In the genomic region with DNA sequence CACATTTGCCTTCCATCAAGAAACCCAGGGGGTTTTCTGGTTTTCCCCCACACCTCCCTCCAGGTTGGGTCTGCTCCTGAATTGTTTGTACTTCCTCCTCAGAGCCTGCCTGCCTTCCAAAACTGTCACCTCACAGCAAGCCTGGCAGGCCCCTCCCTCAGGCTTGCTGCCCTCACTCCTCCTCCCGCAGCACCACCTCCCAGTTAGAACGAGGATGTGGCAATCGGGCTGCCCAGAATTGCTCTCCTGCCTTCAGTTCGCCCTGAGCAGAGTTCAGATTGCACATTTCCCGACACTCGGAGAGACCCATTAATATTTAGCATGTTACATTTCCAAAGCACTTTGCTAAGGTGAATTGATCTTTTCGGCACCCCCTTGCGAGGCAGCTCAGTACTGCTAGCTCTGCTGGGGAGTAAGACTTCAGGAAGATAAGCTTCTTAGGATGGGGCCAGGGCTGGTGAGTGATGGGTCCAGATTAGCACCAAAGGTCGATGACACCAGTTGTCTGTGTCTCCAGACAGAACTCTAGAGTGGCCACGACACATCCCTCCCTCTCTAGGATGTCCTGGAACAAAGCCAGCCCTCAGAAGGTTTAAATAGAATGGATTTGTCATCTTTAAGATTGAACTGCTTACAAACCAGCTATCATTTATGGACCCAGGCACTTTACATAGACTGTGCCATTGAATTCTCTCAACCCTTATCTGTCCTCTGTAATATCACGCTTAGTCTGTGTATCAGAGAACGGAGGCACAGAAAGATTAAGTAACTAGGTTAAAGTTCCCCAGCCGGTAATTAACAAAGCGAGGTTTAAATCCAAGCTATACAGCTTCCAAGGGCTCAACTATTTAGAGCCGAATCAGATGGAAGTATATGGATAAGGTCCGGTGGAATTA, we compare ENCODE assay signal across 12 mouse cellular contexts. TPM values are rescaled to one million over a fixed set of nuclear protein-coding genes. Genes with fewer than 3 reads are reported as not detected.
DNase-seq lines count a peak whose midpoint lies in the region; ATAC-seq lines count a peak whose summit lies in the region.
"Had no signal": no experiment of that assay in that cellular context is flagged by ENCODE, and none has a peak within 500 bp of the region (broad histone marks: within the 10 kb centered on the region; RNA-seq: fewer than 3 reads in every experiment).

No protein-coding gene starts in this region.

- peaks cover 42% of the 10 kb centered on the region for H3K27me3 ChIP-seq in heart, embryonic 12.5 days (replicated peaks)

- 32% methylated on average over 16 of the region's 16 CpGs for WGBS in heart, embryonic 12.5 days

- peak overlapping the region; percentile 24 for H3K4me2 ChIP-seq in heart, embryonic 12.5 days

- no peak overlapping the region for H3K27ac ChIP-seq in heart, embryonic 12.5 days (ENCODE audit: poor library complexity, severe bottlenecking)
- H3K27ac ChIP-seq: left cerebral cortex, adult 2 months had no signal

- H3K4me1 ChIP-seq in heart, embryonic 12.5 days (replicated peaks): 0 out of 2 replicates have a peak, but pooled peaks cover 7% of the 10 kb centered on the region

- DNase-seq in heart, postnatal 4 days: no peak
- DNase-seq in adipocyte (ENCODE audit: low spot score): peak; percentile 72
- peak; percentile 6 for DNase-seq in heart, postnatal 25 days (ENCODE audit: low spot score)
- DNase-seq in lung, postnatal 10 days: peak; percentile 44
- DNase-seq in urinary bladder, adult 2 months (ENCODE audit: low spot score): no peak
- no peak for DNase-seq in spleen, postnatal 4 days (ENCODE audit: low spot score in 2 of 2)
- no peak for DNase-seq in cerebellum, adult 18-20 months
- DNase-seq: cerebellum, postnatal 25 days; spleen, adult 18-20 months; thymus, postnatal 36 days had no signal

- no peaks in the 10 kb centered on the region for H3K9me3 ChIP-seq in heart, embryonic 12.5 days (replicated peaks)

- intact Hi-C loops in heart, postnatal 25 days (cut with DNase I): no loop called here

- no peak for ATAC-seq in heart, embryonic 12.5 days (ENCODE audit: insufficient number of reproducible peaks, low FRiP score)

- H3K4me3 ChIP-seq in heart, embryonic 12.5 days: no peak overlapping the region
- H3K4me3 ChIP-seq: left cerebral cortex, adult 2 months had no signal

- no peaks in the 10 kb centered on the region for H3K36me3 ChIP-seq in heart, embryonic 12.5 days

- no peak overlapping the region for H3K9ac ChIP-seq in heart, embryonic 12.5 days

RNA-seq across cellular contexts. Expression of a gene that starts 8.0 kb away (rescaled TPM):
- 16.0 and 18.0 TPM in 2 replicates for polyA plus RNA-seq in heart, embryonic 12.5 days (2016; fragmentation: Nextera tagmentation; extraction: Ambion mirVana)
- total RNA-seq in heart, postnatal 4 days (2021): 10 to 100 TPM; 17.7 to 18.0 TPM
- 10 to 100 TPM; 20.8 to 23.3 TPM for total RNA-seq in heart, postnatal 25 days (2021)
- polyA plus RNA-seq in urinary bladder, adult 2 months (2012; rRNA removed): 17.8 and 22.1 TPM in 2 replicates

Comparison
In these comparisons a context has a peak if more than half of its experiments do, and no peak if none do; other contexts are left out.
1. DNase-seq: peak in adipocyte (single experiment), heart, postnatal 25 days (single experiment) and lung, postnatal 10 days (single experiment); none in heart, postnatal 4 days (single experiment), urinary bladder, adult 2 months (single experiment), spleen, postnatal 4 days (0 of 2) and cerebellum, adult 18-20 months (0 of 2).